Mouse (Mus musculus) lung, embryonic 14.5 days (tissue): ENCODE results near the gene Rere. TPM values are rescaled to one million over a fixed set of nuclear protein-coding genes. Genes with fewer than 3 reads are reported as not detected.
A peak's percentile ranks its signal among the peaks of the same experiment; 100 is the strongest.
"Not testable (repeated sequence)": the region's sequence is repeated elsewhere in the genome, so short reads cannot be mapped to it uniquely, and the experiment has no call there.

ENCODE experiments used
- ATAC-seq: fragments of 200-750 bp; cut with Nextera tagmentation; 2 replicates; pipeline ENCODE4 v1.8.0; 2017; ENCODE audit warnings: mild to moderate bottlenecking, moderate TSS enrichment, moderate library complexity; ENCODE audit not compliant: insufficient read depth
- DNase-seq: peaks from one replicate; pipeline ENCODE4 v3.0.0-alpha.2; 2015
- H3K27ac ChIP-seq: fragments of 300-500 bp; sonication (generic); 2 replicates; pipeline ENCODE4 v1.5.1; 2014; ENCODE audit warnings: low read depth, mild to moderate bottlenecking, moderate library complexity
- H3K27me3 ChIP-seq: fragments of 300-500 bp; sonication (generic); 2 replicates; pipeline ENCODE4 v1.6.1; 2014; ENCODE audit warnings: low read length, control low read depth; ENCODE audit not compliant: insufficient read depth
- H3K36me3 ChIP-seq: fragments of 300-500 bp; sonication (generic); 2 replicates; pipeline ENCODE4 v1.6.1; 2014; ENCODE audit warnings: control low read depth; ENCODE audit not compliant: insufficient read depth
- H3K4me1 ChIP-seq: fragments of 300-500 bp; sonication (generic); 2 replicates; pipeline ENCODE4 v1.6.1; 2014; ENCODE audit warnings: antibody characterized with exemption, control low read depth; ENCODE audit not compliant: insufficient read depth
- H3K4me2 ChIP-seq: fragments of 300-500 bp; sonication (generic); 2 replicates; pipeline ENCODE4 v1.6.1; 2014; ENCODE audit warnings: mild to moderate bottlenecking
- H3K4me3 ChIP-seq: fragments of 300-500 bp; sonication (generic); 2 replicates; pipeline ENCODE4 v1.5.1; 2014; ENCODE audit warnings: low read depth, low read length
- H3K9ac ChIP-seq: fragments of 300-500 bp; sonication (generic); 2 replicates; pipeline ENCODE4 v1.6.1; 2014
- H3K9me3 ChIP-seq: fragments of 300-500 bp; sonication (generic); 2 replicates; pipeline ENCODE4 v1.6.1; 2016; ENCODE audit warnings: low read depth, low read length, control low read depth
- CTCF ChIP-seq: IDR thresholded peaks from 2 replicates; pipeline ENCODE4 v1.5.1; 2016; ENCODE audit warnings: antibody characterized with exemption, low read depth
- WGBS: fragments of 180-500 bp; shearing (Covaris S2); extraction: QIAGEN DNeasy Blood & Tissue Kit; methylation state at CpG from one replicate; pipeline ENCODE4 v1.1.7; 2014; 5-methylcytosine and 5-hydroxymethylcytosine counted together
- polyA plus RNA-seq: library from polyadenylated mRNA; unstranded; fragments of >200 nt; fragmentation: Nextera tagmentation; extraction: Ambion mirVana; gene quantifications from 2 replicates; pipeline ENCODE4 v1.2.1, GENCODE M21; 2014

The Rere gene
- polyA plus RNA-seq, 1 experiment from 2014 or later = 41.5 TPM

GRCm38 (mm10) chr4:150495568-150495967 is 214.1 kb downstream of the Rere start:
- DNase-seq (no peak), ATAC-seq (no peak)
- H3K4me3 ChIP-seq = no peak overlapping the region
- H3K4me2 ChIP-seq = no peak overlapping the region
- no peak overlapping the region for H3K9ac ChIP-seq
- no peak for TF ChIP-seq CTCF
- no peaks in the 10 kb centered on the region for H3K36me3 ChIP-seq
- no peaks in the 10 kb centered on the region for H3K27me3 ChIP-seq
- no peaks in the 10 kb centered on the region for H3K9me3 ChIP-seq
- no peak overlapping the region for H3K27ac ChIP-seq
- no peaks in the 10 kb centered on the region for H3K4me1 ChIP-seq
- WGBS = 74% methylated on average over 2 of the region's 2 CpGs

GRCm38 (mm10) chr4:150504304-150505021 is 223.0 kb downstream of the Rere start:
- 89% methylated on average over 11 of the region's 11 CpGs for WGBS
- no peak overlapping the region for H3K4me2 ChIP-seq
- no peak overlapping the region for H3K9ac ChIP-seq
- H3K9me3 ChIP-seq = no peaks in the 10 kb centered on the region
- H3K4me3 ChIP-seq = no peak overlapping the region
- H3K27me3 ChIP-seq = no peaks in the 10 kb centered on the region
- no peak for DNase-seq
- ATAC-seq = no peak
- no peak for TF ChIP-seq CTCF
- H3K27ac ChIP-seq = no peak overlapping the region
- peaks cover 28% of the 10 kb centered on the region for H3K36me3 ChIP-seq
- H3K4me1 ChIP-seq = no peaks in the 10 kb centered on the region

- H3K4me3 ChIP-seq = no peak overlapping the region
- no peak overlapping the region for H3K4me2 ChIP-seq
- peaks cover 40% of the 10 kb centered on the region for H3K36me3 ChIP-seq
- H3K9ac ChIP-seq = no peak overlapping the region
- no peak for TF ChIP-seq CTCF
- WGBS = 70% methylated on average over 3 of the region's 3 CpGs
- no peaks in the 10 kb centered on the region for H3K4me1 ChIP-seq
- no peaks in the 10 kb centered on the region for H3K9me3 ChIP-seq
- no peaks in the 10 kb centered on the region for H3K27me3 ChIP-seq
- H3K27ac ChIP-seq = no peak overlapping the region
- ATAC-seq (no peak), DNase-seq (no peak)
Measured at GRCm38 (mm10) chr4:150509026-150509712, 227.7 kb downstream of the Rere start.

- ATAC-seq = no peak
- Histone ChIP-seq H3K4me1 (no peaks in the 10 kb centered on the region), H3K4me2 (no peak overlapping the region), H3K27me3 (no peaks in the 10 kb centered on the region), H3K9me3 (no peaks in the 10 kb centered on the region), H3K27ac (no peak overlapping the region), H3K4me3 (no peak overlapping the region), H3K36me3 (peaks cover 40% of the 10 kb centered on the region), H3K9ac (no peak overlapping the region)
- WGBS = 86% methylated on average over 2 of the region's 2 CpGs
- no peak for DNase-seq
- no peak for TF ChIP-seq CTCF
Measured at GRCm38 (mm10) chr4:150510036-150510435, 228.6 kb downstream of the Rere start.

- not testable (repeated sequence) for DNase-seq, H3K4me3 ChIP-seq, H3K27ac ChIP-seq, H3K4me1 ChIP-seq, ATAC-seq, H3K9me3 ChIP-seq, H3K4me2 ChIP-seq, H3K27me3 ChIP-seq, H3K9ac ChIP-seq
- 92% methylated on average over 4 of the region's 6 CpGs for WGBS
- peaks cover 37% of the 10 kb centered on the region for H3K36me3 ChIP-seq
Measured at GRCm38 (mm10) chr4:150513387-150513786, 231.9 kb downstream of the Rere start.

GRCm38 (mm10) chr4:150516201-150516600 is 234.8 kb downstream of the Rere start:
- Histone ChIP-seq H3K27ac (no peak overlapping the region), H3K9ac (no peak overlapping the region), H3K36me3 (peaks cover 14% of the 10 kb centered on the region; the same call in 1 of the 2 replicates), H3K27me3 (no peaks in the 10 kb centered on the region), H3K4me2 (no peak overlapping the region), H3K4me1 (no peaks in the 10 kb centered on the region), H3K9me3 (no peaks in the 10 kb centered on the region), H3K4me3 (no peak overlapping the region)
- no peak for ATAC-seq
- TF ChIP-seq CTCF = no peak
- DNase-seq = no peak
- WGBS = 46% methylated on average over 2 of the region's 2 CpGs

- Histone ChIP-seq H3K4me1 (no peaks in the 10 kb centered on the region), H3K27ac (peak overlapping the region; percentile 55), H3K27me3 (no peaks in the 10 kb centered on the region), H3K9ac (no peak overlapping the region), H3K4me2 (no peak overlapping the region), H3K4me3 (no peak overlapping the region), H3K36me3 (peaks cover 5% of the 10 kb centered on the region; the same call in 1 of the 2 replicates), H3K9me3 (no peaks in the 10 kb centered on the region)
- peak; percentile 70 for ATAC-seq
- WGBS = 20% methylated on average over 4 of the region's 4 CpGs
- TF ChIP-seq CTCF = no peak
- peak; percentile 31 for DNase-seq
Measured at GRCm38 (mm10) chr4:150517381-150517780, 235.9 kb downstream of the Rere start.
